Mouse (Mus musculus) WW6 (cell line): ENCODE results near the gene Slc38a1.

Experiments used
- DNase-seq: peaks from one replicate; pipeline ENCODE4 v3.0.0-alpha.2; 2013; ENCODE audit warnings: low read depth, low spot score

Gene Slc38a1

GRCm38 (mm10) chr15:96642436-96643405 lies at the start of gene Slc38a1:
Gene Slc38a1 (minus strand): TSS chr15:96642913.
- no peak for DNase-seq

- DNase-seq = no peak
These were observed 49.7 kb upstream of the Slc38a1 start for GRCm38 (mm10) chr15:96692401-96692800.

- DNase-seq = no peak
These were observed 48.7 kb upstream of the Slc38a1 start for GRCm38 (mm10) chr15:96691381-96691780.

GRCm38 (mm10) chr15:96690829-96691228 lies 48.1 kb upstream of the Slc38a1 start:
- no peak for DNase-seq

- no peak for DNase-seq
These were observed 47.2 kb upstream of the Slc38a1 start for GRCm38 (mm10) chr15:96689919-96690318.

GRCm38 (mm10) chr15:96688784-96689318 lies 46.1 kb upstream of the Slc38a1 start:
- DNase-seq = no peak

GRCm38 (mm10) chr15:96688036-96688435 lies 45.3 kb upstream of the Slc38a1 start:
- DNase-seq = no peak

GRCm38 (mm10) chr15:96687366-96687765 lies 44.7 kb upstream of the Slc38a1 start:
- no peak for DNase-seq

GRCm38 (mm10) chr15:96686201-96687159 lies 43.8 kb upstream of the Slc38a1 start:
- DNase-seq = no peak

- DNase-seq = no peak
These were observed 42.6 kb upstream of the Slc38a1 start for GRCm38 (mm10) chr15:96685273-96685672.

- no peak for DNase-seq
These were observed 41.6 kb upstream of the Slc38a1 start for GRCm38 (mm10) chr15:96684132-96684830.

- no peak for DNase-seq
These were observed 36.4 kb upstream of the Slc38a1 start for GRCm38 (mm10) chr15:96678871-96679773.

- DNase-seq = no peak
These were observed 33.8 kb upstream of the Slc38a1 start for GRCm38 (mm10) chr15:96676518-96676917.

- DNase-seq = no peak
These were observed 33.0 kb upstream of the Slc38a1 start for GRCm38 (mm10) chr15:96675744-96676143.

GRCm38 (mm10) chr15:96675055-96675454 lies 32.3 kb upstream of the Slc38a1 start:
- no peak for DNase-seq

GRCm38 (mm10) chr15:96674089-96674488 lies 31.4 kb upstream of the Slc38a1 start:
- no peak for DNase-seq

- no peak for DNase-seq
These were observed 27.0 kb upstream of the Slc38a1 start for GRCm38 (mm10) chr15:96669721-96670120.

- DNase-seq = no peak
These were observed 23.9 kb upstream of the Slc38a1 start for GRCm38 (mm10) chr15:96666663-96667062.

- no peak for DNase-seq
These were observed 23.2 kb upstream of the Slc38a1 start for GRCm38 (mm10) chr15:96665889-96666288.

- DNase-seq = no peak
These were observed 18.0 kb upstream of the Slc38a1 start for GRCm38 (mm10) chr15:96660590-96661141.
